20 mouse cellular contexts compared by ENCODE assay signal in genomic region chr11:116991964-116992363, GRCm38 (mm10).
DNase-seq lines count a peak whose midpoint lies in the region; ATAC-seq lines count a peak whose summit lies in the region.
"Had no signal": no experiment of that assay in that cellular context is flagged by ENCODE, and none has a peak within 500 bp of the region (broad histone marks: within the 10 kb centered on the region; RNA-seq: fewer than 3 reads in every experiment).

No protein-coding gene starts in this region.

- H3K9ac ChIP-seq in forebrain, embryonic 12.5 days = no peak overlapping the region
- H3K9ac ChIP-seq in forebrain, embryonic 15.5 days (replicated peaks) = no peak overlapping the region

- peaks cover 23% of the 10 kb centered on the region for H3K4me1 ChIP-seq in forebrain, embryonic 12.5 days
- peaks cover 22% of the 10 kb centered on the region for H3K4me1 ChIP-seq in forebrain, embryonic 15.5 days

- peak overlapping the region; percentile 32; the same call in 1 of the 2 replicates for H3K27ac ChIP-seq in forebrain, embryonic 12.5 days
- H3K27ac ChIP-seq in forebrain, embryonic 15.5 days (replicated peaks) = no peak overlapping the region
- H3K27ac ChIP-seq: embryonic facial prominence, embryonic 10.5 days; heart, embryonic 10.5 days had no signal

- H3K9me3 ChIP-seq in forebrain, embryonic 12.5 days = no peaks in the 10 kb centered on the region
- H3K9me3 ChIP-seq in forebrain, embryonic 15.5 days = no peaks in the 10 kb centered on the region
- H3K9me3 ChIP-seq: embryonic facial prominence, embryonic 10.5 days; heart, embryonic 10.5 days had no signal

- DNase-seq in 416B (ENCODE audit: low read depth) (peak; percentile 9), ZHBTc4 (ENCODE audit: low read depth, low spot score) (peak; percentile 66)
- DNase-seq in adrenal gland, adult 18-20 months (ENCODE audit: low spot score in 2 of 2) = no peak
- DNase-seq in ovary, postnatal 36 days (ENCODE audit: low spot score) = no peak
- DNase-seq: adrenal gland, adult 2 months; adrenal gland, postnatal 25 days; cerebellum, adult 18-20 months; cerebellum, adult 9-11 months; cerebellum, postnatal 36 days; gastrocnemius, postnatal 36 days; heart, adult 18-20 months; heart, postnatal 10 days; heart, postnatal 4 days had no signal

- ATAC-seq in forebrain, embryonic 12.5 days (ENCODE audit: low FRiP score) = no peak
- ATAC-seq in forebrain, embryonic 15.5 days (replicated peaks) = no peak
- ATAC-seq in megakaryocyte, adult 5-6 weeks (ENCODE audit: poor library complexity, severe bottlenecking) = peak; percentile 33; the same call in 1 of the 2 replicates
- ATAC-seq: forebrain, embryonic 14.5 days; intestine, embryonic 16.5 days had no signal

- peaks cover 25% of the 10 kb centered on the region for H3K27me3 ChIP-seq in forebrain, embryonic 12.5 days
- no peaks in the 10 kb centered on the region for H3K27me3 ChIP-seq in forebrain, embryonic 15.5 days

- H3K36me3 ChIP-seq in forebrain, embryonic 12.5 days (replicated peaks) = 0 out of 2 replicates have a peak, but pooled peaks cover 2% of the 10 kb centered on the region
- H3K36me3 ChIP-seq in forebrain, embryonic 15.5 days = no peaks in the 10 kb centered on the region
- H3K36me3 ChIP-seq: embryonic facial prominence, embryonic 10.5 days; heart, embryonic 10.5 days had no signal

- no peak overlapping the region for H3K4me3 ChIP-seq in forebrain, embryonic 12.5 days (replicated peaks)
- no peak overlapping the region for H3K4me3 ChIP-seq in forebrain, embryonic 15.5 days
- H3K4me3 ChIP-seq: embryonic facial prominence, embryonic 10.5 days; heart, embryonic 10.5 days had no signal

- 77% methylated on average over 6 of the region's 6 CpGs for WGBS in forebrain, embryonic 12.5 days
- 80% methylated on average over 6 of the region's 6 CpGs for WGBS in forebrain, embryonic 15.5 days

- no peak overlapping the region for H3K4me2 ChIP-seq in forebrain, embryonic 12.5 days
- no peak overlapping the region for H3K4me2 ChIP-seq in forebrain, embryonic 15.5 days (replicated peaks)

Comparison
In these comparisons a context has a peak if more than half of its experiments do, and no peak if none do; other contexts are left out.
1. DNase-seq: peak in 416B (single experiment) and ZHBTc4 (single experiment); none in adrenal gland, adult 18-20 months (0 of 2) and ovary, postnatal 36 days (single experiment).